Mouse (Mus musculus) ES-E14 (cell line): Measurements from ENCODE around the gene Tmem209. TPM values are rescaled to one million over a fixed set of nuclear protein-coding genes. Genes with fewer than 3 reads are reported as not detected.
A peak's percentile ranks its signal among the peaks of the same experiment; 100 is the strongest.

ENCODE experiments used
- DNase-seq: peaks from one replicate; pipeline ENCODE4 v3.0.0-alpha.2; 2013; ENCODE audit warnings: low read depth, low spot score
- H3K27ac ChIP-seq: 2 replicates; pipeline ENCODE4 v1.5.1; 2012; ENCODE audit warnings: low read depth, mild to moderate bottlenecking, low read length, moderate library complexity, mixed read lengths; ENCODE audit not compliant: poor library complexity, insufficient read depth, severe bottlenecking
- H3K36me3 ChIP-seq: 2 replicates; pipeline ENCODE4 v1.6.1; 2012; ENCODE audit warnings: mild to moderate bottlenecking, low read length, moderate library complexity, mixed read lengths; ENCODE audit not compliant: control insufficient read depth, poor library complexity, insufficient read depth, severe bottlenecking
- H3K4me1 ChIP-seq, 2 experiments: fragments of 150-350 bp in 1 of 2; sonication (generic) in 1 of 2; 2 replicates each; pipeline ENCODE4 v1.6.1; 2012; ENCODE audit warnings: low read length in 2 of 2, mild to moderate bottlenecking in 1 of 2, mixed read lengths in 1 of 2; ENCODE audit not compliant: control insufficient read depth in 2 of 2, insufficient read depth in 2 of 2, poor library complexity in 1 of 2
- H3K4me3 ChIP-seq, 2 experiments: fragments of 150-350 bp in 1 of 2; sonication (generic) in 1 of 2; 2 replicates each; pipeline ENCODE4 v1.5.1; 2012; ENCODE audit warnings: low read length in 2 of 2, low read depth in 1 of 2, mild to moderate bottlenecking in 1 of 2, mixed read lengths in 1 of 2; ENCODE audit not compliant: insufficient read depth in 1 of 2, poor library complexity in 1 of 2, severe bottlenecking in 1 of 2
- H3K9ac ChIP-seq: 2 replicates; pipeline ENCODE4 v1.6.1; 2012; ENCODE audit warnings: low read depth, mild to moderate bottlenecking, low read length, mixed read lengths; ENCODE audit not compliant: poor library complexity, insufficient read depth, severe bottlenecking
- H3K9me3 ChIP-seq: fragments of 150-350 bp; sonication (generic); 2 replicates; pipeline ENCODE4 v1.6.1; 2012; ENCODE audit warnings: low read depth, mild to moderate bottlenecking, low read length; ENCODE audit not compliant: control insufficient read depth, insufficient read depth
- CHD2 ChIP-seq: IDR thresholded peaks from 2 replicates; pipeline ENCODE4 v1.6.1; 2014; ENCODE audit warnings: mild to moderate bottlenecking, low read depth, low read length, inconsistent platforms
- HCFC1 ChIP-seq: IDR thresholded peaks from 2 replicates; pipeline ENCODE4 v1.6.1; 2012; ENCODE audit warnings: low read length, inconsistent platforms, borderline replicate concordance; ENCODE audit not compliant: insufficient read depth
- MAFK ChIP-seq: IDR thresholded peaks from 2 replicates; pipeline ENCODE4 v1.6.1; 2014; ENCODE audit warnings: mild to moderate bottlenecking, low read depth, low read length, inconsistent platforms; ENCODE audit not compliant: insufficient read depth
- ZC3H11A ChIP-seq: IDR thresholded peaks from 2 replicates; pipeline ENCODE4 v1.6.1; 2012; ENCODE audit warnings: low read depth, mild to moderate bottlenecking, inconsistent platforms, low read length, borderline replicate concordance
- ZNF384 ChIP-seq: IDR thresholded peaks from 2 replicates; pipeline ENCODE4 v1.6.1; 2012; ENCODE audit warnings: low read depth, low read length, inconsistent platforms
- in situ Hi-C, 2 experiments: fragments of 600-800 bp; cut with MboI; formaldehyde crosslinking; loops; one replicate each; pipeline ENCODE4 v1.15.1; 2025; ENCODE audit warnings: low sequenced_read_pairs in 2 of 2, inconsistent platforms in 1 of 2; ENCODE audit not compliant: unreplicated experiment in 2 of 2
- total RNA-seq: library from RNA; depleted of rRNA; stranded (reverse); fragments of 300-350 nt; gene quantifications from 2 replicates; pipeline ENCODE4 v1.2.3, GENCODE M21; 2012; rRNA removed

Tmem209 gene
- total RNA-seq = 104 and 138 TPM in 2 replicates

DNA sequence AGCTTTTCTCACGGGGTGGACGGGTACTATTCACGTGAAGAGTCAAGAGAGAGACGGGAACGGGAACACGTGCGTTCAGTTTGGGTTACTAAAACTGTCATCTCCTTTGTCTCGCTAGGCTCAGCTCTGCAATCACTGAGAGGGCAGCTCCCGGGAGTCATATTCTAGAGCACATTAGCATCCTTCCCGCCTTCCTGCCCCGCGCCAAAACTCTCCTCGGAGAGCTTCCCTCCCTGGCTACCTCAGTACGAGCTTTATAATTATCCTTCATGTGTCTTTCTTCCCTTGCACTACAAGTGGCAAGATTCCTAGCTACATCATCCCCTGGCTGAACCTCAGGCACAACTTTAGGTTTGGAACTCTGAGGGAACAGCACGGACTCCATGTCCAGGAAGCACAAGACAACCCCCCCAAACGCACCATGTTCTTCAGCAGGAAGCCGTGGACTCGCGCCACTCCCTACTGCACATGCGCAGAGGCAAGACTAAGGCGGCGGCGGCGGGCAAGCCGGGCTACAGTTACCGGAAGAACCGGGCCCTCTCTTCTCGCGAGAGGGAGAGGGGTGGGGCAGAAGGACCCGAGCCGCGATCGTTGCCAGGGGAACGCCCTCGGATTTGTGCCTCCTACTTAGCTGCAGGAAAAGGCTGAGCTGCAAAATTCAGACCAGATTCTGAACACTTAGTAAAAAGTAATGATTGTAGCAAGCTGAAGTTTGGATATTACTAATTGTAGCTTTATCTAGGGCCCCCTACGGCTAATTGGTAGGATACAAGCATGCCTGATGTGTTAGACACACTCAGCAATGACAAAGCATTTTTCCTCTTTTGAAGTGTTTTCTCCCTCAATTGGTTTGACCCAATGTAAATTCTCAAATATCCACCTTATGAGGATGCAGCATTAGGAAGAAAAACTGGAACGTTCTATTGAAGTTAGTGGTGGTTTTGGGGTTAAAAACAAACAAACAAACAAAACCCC is at the start of gene Tmem209, which contains the start of gene Ssmem1:
Gene Tmem209, minus strand, starts transcription at position 519 of the 975 bp plus-strand sequence.
Gene Ssmem1, plus strand, starts transcription at position 585 of the 975 bp plus-strand sequence.
- Histone ChIP-seq H3K9me3 (no peaks in the 10 kb centered on the region), H3K4me1 (peaks cover 5 to 7% of the 10 kb centered on the region in 2 experiments; a peak in 3 of 4 replicates), H3K27ac (peak within 1 kb of the TSS; percentile 91), H3K36me3 (peaks cover 12% of the 10 kb centered on the region), H3K4me3 (peak within 1 kb of the TSS; percentile 81 to 95), H3K9ac (peak within 1 kb of the TSS; percentile 99)
- TF ChIP-seq CHD2 (peak; percentile 99), ZC3H11A (no peak), MAFK (peak; percentile 78), ZNF384 (no peak), HCFC1 (peak; percentile 49; the same call in 1 of the 2 replicates)
- peak; percentile 97 for DNase-seq
- in situ Hi-C loops = no loop called here

DNA sequence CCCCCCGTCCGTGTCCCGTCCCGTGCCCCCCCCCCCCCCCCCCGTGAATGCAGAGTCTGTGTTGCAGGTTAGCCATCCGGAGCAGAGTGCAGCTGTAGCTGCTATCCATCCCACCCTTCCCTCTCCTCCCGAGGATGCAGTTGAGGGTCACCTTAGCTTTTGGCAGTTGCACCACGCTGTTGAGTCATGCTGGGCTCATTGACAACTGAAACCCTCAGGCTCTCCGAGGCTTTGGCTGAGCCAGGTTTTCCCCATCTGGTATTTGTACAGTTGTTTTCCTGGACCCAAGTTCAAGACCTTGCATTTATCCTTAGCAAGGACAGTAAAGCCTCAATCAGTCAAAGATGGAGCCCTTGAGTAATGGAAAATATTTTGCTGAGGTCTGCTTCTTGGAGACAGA is 46.5 kb upstream of the Tmem209 start:
- Histone ChIP-seq H3K9me3 (no peaks in the 10 kb centered on the region), H3K4me1 (peaks cover 2 to 4% of the 10 kb centered on the region in 2 experiments; a peak in 2 of 4 replicates), H3K36me3 (no peaks in the 10 kb centered on the region), H3K9ac (no peak overlapping the region), H3K4me3 (no peak overlapping the region), H3K27ac (no peak overlapping the region)
- in situ Hi-C loops = no loop called here
- TF ChIP-seq ZC3H11A (no peak), MAFK (no peak), HCFC1 (no peak), ZNF384 (no peak), CHD2 (no peak)
- DNase-seq = no peak

DNA sequence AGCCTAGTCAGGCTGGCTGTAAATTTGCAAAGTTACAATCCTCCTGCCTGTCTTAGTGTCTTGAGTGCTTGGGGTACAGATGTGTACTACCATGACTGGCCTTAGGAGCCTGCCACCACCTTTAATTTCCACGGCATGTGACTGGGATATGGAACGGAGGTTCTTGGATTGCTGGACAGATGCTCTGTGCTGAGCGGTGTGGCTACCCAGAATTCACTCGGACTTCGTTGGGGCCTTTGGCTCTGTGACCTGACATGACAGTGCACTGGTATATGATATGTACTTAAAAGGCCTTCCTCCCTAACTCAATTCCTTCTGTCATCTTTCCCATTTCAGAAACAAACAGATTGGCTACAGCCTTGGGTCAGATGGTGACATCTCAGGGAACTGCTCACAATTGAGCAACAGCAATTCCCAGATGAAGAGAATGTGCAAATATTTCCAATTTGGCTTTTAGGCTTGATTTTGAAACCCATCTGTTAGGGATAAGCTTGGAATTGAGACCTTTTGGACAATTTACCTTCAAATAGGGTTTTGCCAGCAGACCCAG is 45.1 kb upstream of the Tmem209 start:
- Histone ChIP-seq H3K4me3 (no peak overlapping the region), H3K27ac (no peak overlapping the region), H3K9me3 (no peaks in the 10 kb centered on the region), H3K9ac (no peak overlapping the region), H3K36me3 (no peaks in the 10 kb centered on the region), H3K4me1 (peaks cover 4% of the 10 kb centered on the region in 2 experiments; a peak in 2 of 4 replicates)
- in situ Hi-C loops = no loop called here
- no peak for DNase-seq
- TF ChIP-seq ZNF384 (no peak), MAFK (no peak), HCFC1 (no peak), CHD2 (no peak), ZC3H11A (no peak)

DNA sequence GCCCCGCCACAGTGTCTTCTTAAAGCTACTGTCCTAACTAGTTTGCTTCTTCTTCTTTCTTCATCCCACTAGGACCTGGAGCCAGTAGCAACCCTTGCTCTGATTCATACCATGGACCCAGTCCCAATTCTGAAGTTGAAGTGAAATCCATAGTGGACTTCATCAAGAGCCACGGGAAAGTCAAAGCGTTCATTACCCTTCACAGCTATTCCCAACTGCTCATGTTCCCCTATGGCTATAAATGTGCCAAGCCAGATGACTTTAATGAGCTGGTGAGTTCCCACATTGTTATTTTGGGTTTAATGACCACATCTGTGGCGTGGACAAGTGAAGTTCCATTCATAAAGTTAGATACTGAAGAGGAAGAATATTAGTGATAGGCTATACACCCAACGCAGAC is 44.5 kb upstream of the Tmem209 start:
- in situ Hi-C loops = no loop called here
- H3K27ac ChIP-seq = no peak overlapping the region
- peaks cover 4% of the 10 kb centered on the region in 2 experiments; a peak in 2 of 4 replicates for H3K4me1 ChIP-seq
- TF ChIP-seq HCFC1 = no peak
- no peak for TF ChIP-seq ZNF384
- no peaks in the 10 kb centered on the region for H3K36me3 ChIP-seq
- H3K9ac ChIP-seq = no peak overlapping the region
- no peak for DNase-seq
- no peak overlapping the region for H3K4me3 ChIP-seq
- H3K9me3 ChIP-seq = no peaks in the 10 kb centered on the region
